Mouse (Mus musculus): ENCODE results near the gene Polk. TPM values are rescaled to one million over a fixed set of nuclear protein-coding genes. Genes with fewer than 3 reads are reported as not detected.

Polk gene
- polyA plus RNA-seq (2015; fragmentation: Nextera tagmentation; extraction: Ambion mirVana): 6.1 and 6.9 TPM in 2 replicates

GRCm38 (mm10) chr13:96542081-96542889 is at the start of gene Polk, which contains the start of gene Col4a3bp:
Polk (minus strand) TSS chr13:96542579.
Col4a3bp (plus strand) TSS chr13:96542618.
- H3K4me1 ChIP-seq: peaks cover 26% of the 10 kb centered on the region
- H3K4me3 ChIP-seq: peak within 1 kb of the TSS; percentile 99
- no peaks in the 10 kb centered on the region for H3K36me3 ChIP-seq
- no peaks in the 10 kb centered on the region for H3K9me3 ChIP-seq
- H3K4me2 ChIP-seq: peak within 1 kb of the TSS; percentile 78
- no peaks in the 10 kb centered on the region for H3K27me3 ChIP-seq (replicated peaks)
- ATAC-seq (ENCODE audit: extremely low read depth, insufficient number of reproducible peaks, low FRiP score, low TSS enrichment): peak; percentile 98
- H3K9ac ChIP-seq: peak within 1 kb of the TSS; percentile 97
- WGBS: under 1% methylated on average over 46 of the region's 50 CpGs
- H3K27ac ChIP-seq (replicated peaks): peak within 1 kb of the TSS; percentile 96

- ATAC-seq (ENCODE audit: extremely low read depth, insufficient number of reproducible peaks, low FRiP score, low TSS enrichment): no peak
- Histone ChIP-seq H3K36me3 (no peaks in the 10 kb centered on the region), H3K4me2 (no peak overlapping the region), H3K9me3 (no peaks in the 10 kb centered on the region), H3K4me3 (no peak overlapping the region), H3K4me1 (peaks cover 12% of the 10 kb centered on the region; the same call in 1 of the 2 replicates), H3K9ac (no peak overlapping the region), H3K27ac (replicated peaks) (no peak overlapping the region), H3K27me3 (replicated peaks) (no peaks in the 10 kb centered on the region)
- 85% methylated on average over 1 of the region's 1 CpGs for WGBS
Measured at GRCm38 (mm10) chr13:96588642-96589041, 46.3 kb upstream of the Polk start.

- no peak overlapping the region for H3K4me2 ChIP-seq
- no peak overlapping the region for H3K27ac ChIP-seq (replicated peaks)
- peaks cover 7% of the 10 kb centered on the region; the same call in 1 of the 2 replicates for H3K4me1 ChIP-seq
- WGBS: 92% methylated on average over 5 of the region's 5 CpGs
- no peaks in the 10 kb centered on the region for H3K36me3 ChIP-seq
- no peak for ATAC-seq (ENCODE audit: extremely low read depth, insufficient number of reproducible peaks, low FRiP score, low TSS enrichment)
- no peak overlapping the region for H3K4me3 ChIP-seq
- no peaks in the 10 kb centered on the region for H3K9me3 ChIP-seq
- no peaks in the 10 kb centered on the region for H3K27me3 ChIP-seq (replicated peaks)
- H3K9ac ChIP-seq: no peak overlapping the region
Measured at GRCm38 (mm10) chr13:96586540-96586939, 44.2 kb upstream of the Polk start.

GRCm38 (mm10) chr13:96584201-96584600 is 41.8 kb upstream of the Polk start:
- no peak for ATAC-seq (ENCODE audit: extremely low read depth, insufficient number of reproducible peaks, low FRiP score, low TSS enrichment)
- H3K9me3 ChIP-seq: no peaks in the 10 kb centered on the region
- H3K4me2 ChIP-seq: no peak overlapping the region
- H3K4me1 ChIP-seq: peaks cover 11% of the 10 kb centered on the region; the same call in 1 of the 2 replicates
- H3K9ac ChIP-seq: no peak overlapping the region
- 88% methylated on average over 2 of the region's 2 CpGs for WGBS
- H3K27me3 ChIP-seq (replicated peaks): no peaks in the 10 kb centered on the region
- H3K36me3 ChIP-seq: no peaks in the 10 kb centered on the region
- no peak overlapping the region for H3K27ac ChIP-seq (replicated peaks)
- H3K4me3 ChIP-seq: no peak overlapping the region

GRCm38 (mm10) chr13:96579979-96580378 is 37.6 kb upstream of the Polk start:
- 80% methylated on average over 1 of the region's 1 CpGs for WGBS
- Histone ChIP-seq H3K4me2 (no peak overlapping the region), H3K4me3 (no peak overlapping the region), H3K9me3 (no peaks in the 10 kb centered on the region), H3K27me3 (replicated peaks) (no peaks in the 10 kb centered on the region), H3K9ac (no peak overlapping the region), H3K27ac (replicated peaks) (no peak overlapping the region), H3K4me1 (peaks cover 10% of the 10 kb centered on the region), H3K36me3 (no peaks in the 10 kb centered on the region)
- ATAC-seq (ENCODE audit: extremely low read depth, insufficient number of reproducible peaks, low FRiP score, low TSS enrichment): no peak

- Histone ChIP-seq H3K27ac (replicated peaks) (no peak overlapping the region), H3K9ac (no peak overlapping the region), H3K4me2 (no peak overlapping the region), H3K36me3 (no peaks in the 10 kb centered on the region), H3K27me3 (replicated peaks) (no peaks in the 10 kb centered on the region), H3K9me3 (no peaks in the 10 kb centered on the region), H3K4me3 (no peak overlapping the region), H3K4me1 (peaks cover 12% of the 10 kb centered on the region)
- 67% methylated on average over 2 of the region's 2 CpGs for WGBS
- no peak for ATAC-seq (ENCODE audit: extremely low read depth, insufficient number of reproducible peaks, low FRiP score, low TSS enrichment)
Measured at GRCm38 (mm10) chr13:96579104-96579503, 36.7 kb upstream of the Polk start.

GRCm38 (mm10) chr13:96574170-96574569 is 31.8 kb upstream of the Polk start:
- WGBS: 66% methylated on average over 2 of the region's 2 CpGs
- no peak overlapping the region for H3K27ac ChIP-seq (replicated peaks)
- no peaks in the 10 kb centered on the region for H3K9me3 ChIP-seq
- peaks cover 11% of the 10 kb centered on the region for H3K36me3 ChIP-seq
- no peaks in the 10 kb centered on the region for H3K27me3 ChIP-seq (replicated peaks)
- no peak for ATAC-seq (ENCODE audit: extremely low read depth, insufficient number of reproducible peaks, low FRiP score, low TSS enrichment)
- no peak overlapping the region for H3K4me2 ChIP-seq
- H3K4me3 ChIP-seq: no peak overlapping the region
- peaks cover 11% of the 10 kb centered on the region for H3K4me1 ChIP-seq
- no peak overlapping the region for H3K9ac ChIP-seq

GRCm38 (mm10) chr13:96571016-96571361 is 28.6 kb upstream of the Polk start:
- Histone ChIP-seq H3K9ac (no peak overlapping the region), H3K4me2 (no peak overlapping the region), H3K27ac (replicated peaks) (no peak overlapping the region), H3K4me3 (no peak overlapping the region), H3K4me1 (peaks cover 17% of the 10 kb centered on the region), H3K27me3 (replicated peaks) (no peaks in the 10 kb centered on the region), H3K36me3 (peaks cover 11% of the 10 kb centered on the region), H3K9me3 (no peaks in the 10 kb centered on the region)
- ATAC-seq (ENCODE audit: extremely low read depth, insufficient number of reproducible peaks, low FRiP score, low TSS enrichment): no peak
- WGBS: 81% methylated on average over 6 of the region's 6 CpGs

GRCm38 (mm10) chr13:96570313-96571015 is 28.1 kb upstream of the Polk start:
- Histone ChIP-seq H3K9me3 (no peaks in the 10 kb centered on the region), H3K9ac (no peak overlapping the region), H3K27me3 (replicated peaks) (no peaks in the 10 kb centered on the region), H3K27ac (replicated peaks) (no peak overlapping the region), H3K36me3 (peaks cover 11% of the 10 kb centered on the region), H3K4me3 (no peak overlapping the region), H3K4me1 (peaks cover 17% of the 10 kb centered on the region), H3K4me2 (no peak overlapping the region)
- WGBS: 67% methylated on average over 10 of the region's 10 CpGs
- ATAC-seq (ENCODE audit: extremely low read depth, insufficient number of reproducible peaks, low FRiP score, low TSS enrichment): no peak

- H3K36me3 ChIP-seq: peaks cover 6% of the 10 kb centered on the region
- 67% methylated on average over 6 of the region's 6 CpGs for WGBS
- no peak for ATAC-seq (ENCODE audit: extremely low read depth, insufficient number of reproducible peaks, low FRiP score, low TSS enrichment)
- H3K4me1 ChIP-seq: peaks cover 14% of the 10 kb centered on the region
- no peak overlapping the region for H3K4me2 ChIP-seq
- no peaks in the 10 kb centered on the region for H3K27me3 ChIP-seq (replicated peaks)
- no peak overlapping the region for H3K9ac ChIP-seq
- no peak overlapping the region for H3K27ac ChIP-seq (replicated peaks)
- H3K4me3 ChIP-seq: no peak overlapping the region
- H3K9me3 ChIP-seq: no peaks in the 10 kb centered on the region
Measured at GRCm38 (mm10) chr13:96567977-96568376, 25.6 kb upstream of the Polk start.

- no peak overlapping the region for H3K4me2 ChIP-seq
- H3K4me3 ChIP-seq: no peak overlapping the region
- no peak for ATAC-seq (ENCODE audit: extremely low read depth, insufficient number of reproducible peaks, low FRiP score, low TSS enrichment)
- H3K27ac ChIP-seq (replicated peaks): no peak overlapping the region
- H3K9me3 ChIP-seq: no peaks in the 10 kb centered on the region
- H3K4me1 ChIP-seq: peaks cover 20% of the 10 kb centered on the region
- no peak overlapping the region for H3K9ac ChIP-seq
- H3K27me3 ChIP-seq (replicated peaks): no peaks in the 10 kb centered on the region
- WGBS: 91% methylated on average over 3 of the region's 3 CpGs
- H3K36me3 ChIP-seq: peaks cover 6% of the 10 kb centered on the region; the same call in 1 of the 2 replicates
Measured at GRCm38 (mm10) chr13:96555099-96555498, 12.7 kb upstream of the Polk start.
